Mouse (Mus musculus) kidney, embryonic 16.5 days (tissue): ENCODE measurements at regions not wholly inside any gene's neighbourhood (a gene's known extent, or its start where the extent isn't known, plus 50 kb on each side); places are given as distances from the start of the nearest gene placed in this dataset.

Experiments
- ATAC-seq: fragments of 200-750 bp; cut with Nextera tagmentation; 2 replicates; pipeline ENCODE4 v1.8.0; 2017; ENCODE audit warnings: moderate TSS enrichment; ENCODE audit not compliant: low FRiP score, low TSS enrichment
- H3K27ac ChIP-seq: fragments of 300-500 bp; sonication (generic); 2 replicates; pipeline ENCODE4 v1.5.1; 2014; ENCODE audit warnings: low read length
- H3K27me3 ChIP-seq: fragments of 300-500 bp; sonication (generic); 2 replicates; pipeline ENCODE4 v1.6.1; 2014; ENCODE audit warnings: low read length, control low read depth, mixed read lengths; ENCODE audit not compliant: insufficient read depth
- H3K36me3 ChIP-seq: fragments of 300-500 bp; sonication (generic); 2 replicates; pipeline ENCODE4 v1.6.1; 2014; ENCODE audit warnings: low read length, control low read depth, mixed read lengths; ENCODE audit not compliant: insufficient read depth
- H3K4me1 ChIP-seq: fragments of 300-500 bp; sonication (generic); 2 replicates; pipeline ENCODE4 v1.6.1; 2014; ENCODE audit warnings: low read length, control low read depth, mixed read lengths; ENCODE audit not compliant: insufficient read depth
- H3K4me2 ChIP-seq: fragments of 300-500 bp; sonication (generic); replicated peaks from 2 replicates; pipeline ENCODE4 v1.6.1; 2014; ENCODE audit warnings: low read depth, low read length
- H3K4me3 ChIP-seq: fragments of 300-500 bp; sonication (generic); 2 replicates; pipeline ENCODE4 v1.5.1; 2014; ENCODE audit warnings: mild to moderate bottlenecking, low read length
- H3K9ac ChIP-seq: fragments of 300-500 bp; sonication (generic); replicated peaks from 2 replicates; pipeline ENCODE4 v1.6.1; 2014; ENCODE audit warnings: low read length
- H3K9me3 ChIP-seq: fragments of 300-500 bp; sonication (generic); 2 replicates; pipeline ENCODE4 v1.6.1; 2016; ENCODE audit warnings: low read length, control low read depth
- WGBS: fragments of 180-500 bp; shearing (Covaris S2); extraction: QIAGEN DNeasy Blood & Tissue Kit; methylation state at CpG from one replicate; pipeline ENCODE4 v1.1.7; 2014; 5-methylcytosine and 5-hydroxymethylcytosine counted together

- Histone ChIP-seq H3K4me1 (no peaks in the 10 kb centered on the region), H3K36me3 (no peaks in the 10 kb centered on the region), H3K9me3 (no peaks in the 10 kb centered on the region), H3K9ac (no peak overlapping the region), H3K4me2 (no peak overlapping the region), H3K27ac (no peak overlapping the region), H3K4me3 (no peak overlapping the region), H3K27me3 (no peaks in the 10 kb centered on the region)
- 62% methylated on average over 2 of the region's 2 CpGs for WGBS
- ATAC-seq = no peak
Observed at GRCm38 (mm10) chr1:60639059-60639458, 72.2 kb upstream of the Raph1 start.

- H3K27ac ChIP-seq = no peak overlapping the region
- WGBS = 73% methylated on average over 3 of the region's 3 CpGs
- no peak overlapping the region for H3K4me3 ChIP-seq
- no peaks in the 10 kb centered on the region for H3K36me3 ChIP-seq
- H3K27me3 ChIP-seq = no peaks in the 10 kb centered on the region
- no peaks in the 10 kb centered on the region for H3K4me1 ChIP-seq
- ATAC-seq = no peak
- no peak overlapping the region for H3K9ac ChIP-seq
- H3K4me2 ChIP-seq = no peak overlapping the region
- H3K9me3 ChIP-seq = no peaks in the 10 kb centered on the region
Observed at GRCm38 (mm10) chr1:60636802-60637452, 70.0 kb upstream of the Raph1 start.

GRCm38 (mm10) chr1:60627786-60628453, 61.0 kb upstream of the Raph1 start:
- no peaks in the 10 kb centered on the region for H3K9me3 ChIP-seq
- no peak for ATAC-seq
- H3K36me3 ChIP-seq = no peaks in the 10 kb centered on the region
- 30% methylated on average over 9 of the region's 9 CpGs for WGBS
- no peaks in the 10 kb centered on the region for H3K4me1 ChIP-seq
- H3K9ac ChIP-seq = no peak overlapping the region
- no peak overlapping the region for H3K27ac ChIP-seq
- no peak overlapping the region for H3K4me3 ChIP-seq
- no peaks in the 10 kb centered on the region for H3K27me3 ChIP-seq
- H3K4me2 ChIP-seq = no peak overlapping the region

GRCm38 (mm10) chr1:60627367-60627766, 60.5 kb upstream of the Raph1 start:
- no peak overlapping the region for H3K9ac ChIP-seq
- 62% methylated on average over 4 of the region's 4 CpGs for WGBS
- H3K4me2 ChIP-seq = no peak overlapping the region
- no peak overlapping the region for H3K4me3 ChIP-seq
- no peaks in the 10 kb centered on the region for H3K4me1 ChIP-seq
- H3K9me3 ChIP-seq = no peaks in the 10 kb centered on the region
- ATAC-seq = no peak
- no peak overlapping the region for H3K27ac ChIP-seq
- no peaks in the 10 kb centered on the region for H3K27me3 ChIP-seq
- H3K36me3 ChIP-seq = no peaks in the 10 kb centered on the region

- 51% methylated on average over 17 of the region's 17 CpGs for WGBS
- Histone ChIP-seq H3K27me3 (no peaks in the 10 kb centered on the region), H3K27ac (no peak overlapping the region), H3K9ac (no peak overlapping the region), H3K36me3 (no peaks in the 10 kb centered on the region), H3K4me3 (no peak overlapping the region), H3K9me3 (no peaks in the 10 kb centered on the region), H3K4me1 (no peaks in the 10 kb centered on the region), H3K4me2 (no peak overlapping the region)
- ATAC-seq = no peak
Observed at GRCm38 (mm10) chr1:60625698-60626486, 59.0 kb upstream of the Raph1 start.

- H3K4me3 ChIP-seq = no peak overlapping the region
- H3K9ac ChIP-seq = no peak overlapping the region
- H3K27me3 ChIP-seq = no peaks in the 10 kb centered on the region
- no peak overlapping the region for H3K27ac ChIP-seq
- 88% methylated on average over 4 of the region's 4 CpGs for WGBS
- no peaks in the 10 kb centered on the region for H3K4me1 ChIP-seq
- no peaks in the 10 kb centered on the region for H3K36me3 ChIP-seq
- H3K4me2 ChIP-seq = no peak overlapping the region
- no peak for ATAC-seq
- no peaks in the 10 kb centered on the region for H3K9me3 ChIP-seq
Observed at GRCm38 (mm10) chr1:60624231-60624630, 57.3 kb upstream of the Raph1 start.

GRCm38 (mm10) chr1:60623440-60624016, 56.6 kb upstream of the Raph1 start:
- WGBS = 87% methylated on average over 3 of the region's 3 CpGs
- ATAC-seq = no peak
- no peaks in the 10 kb centered on the region for H3K36me3 ChIP-seq
- H3K4me2 ChIP-seq = no peak overlapping the region
- H3K27me3 ChIP-seq = no peaks in the 10 kb centered on the region
- H3K9ac ChIP-seq = no peak overlapping the region
- H3K9me3 ChIP-seq = no peaks in the 10 kb centered on the region
- no peaks in the 10 kb centered on the region for H3K4me1 ChIP-seq
- no peak overlapping the region for H3K4me3 ChIP-seq
- H3K27ac ChIP-seq = no peak overlapping the region

- Histone ChIP-seq H3K36me3 (no peaks in the 10 kb centered on the region), H3K4me3 (no peak overlapping the region), H3K4me2 (no peak overlapping the region), H3K9me3 (no peaks in the 10 kb centered on the region), H3K27ac (no peak overlapping the region), H3K9ac (no peak overlapping the region), H3K4me1 (no peaks in the 10 kb centered on the region), H3K27me3 (no peaks in the 10 kb centered on the region)
- ATAC-seq = no peak
- WGBS = 75% methylated on average over 3 of the region's 3 CpGs
Observed at GRCm38 (mm10) chr1:60621770-60622169, 54.9 kb upstream of the Raph1 start.

GRCm38 (mm10) chr1:60621064-60621726, 54.3 kb upstream of the Raph1 start:
- Histone ChIP-seq H3K27ac (no peak overlapping the region), H3K9ac (no peak overlapping the region), H3K9me3 (no peaks in the 10 kb centered on the region), H3K4me3 (no peak overlapping the region), H3K36me3 (no peaks in the 10 kb centered on the region), H3K4me1 (no peaks in the 10 kb centered on the region), H3K4me2 (no peak overlapping the region), H3K27me3 (no peaks in the 10 kb centered on the region)
- WGBS = 78% methylated on average over 8 of the region's 8 CpGs
- no peak for ATAC-seq
